Mouse (Mus musculus) neural tube, embryonic 12.5 days (tissue): Measurements from ENCODE around the gene Ttf2. TPM values are rescaled to one million over a fixed set of nuclear protein-coding genes. Genes with fewer than 3 reads are reported as not detected.

Source experiments
- ATAC-seq: fragments of 200-750 bp; cut with Nextera tagmentation; 2 replicates; pipeline ENCODE4 v1.8.0; 2017; ENCODE audit warnings: low read depth, mild to moderate bottlenecking, moderate TSS enrichment, moderate library complexity; ENCODE audit not compliant: low FRiP score
- H3K27ac ChIP-seq: fragments of 300-500 bp; sonication (generic); 2 replicates; pipeline ENCODE4 v1.5.1; 2016
- H3K27me3 ChIP-seq: fragments of 300-500 bp; sonication (generic); replicated peaks from 2 replicates; pipeline ENCODE4 v1.6.1; 2016; ENCODE audit warnings: mild to moderate bottlenecking
- H3K36me3 ChIP-seq: fragments of 300-500 bp; sonication (generic); 2 replicates; pipeline ENCODE4 v1.6.1; 2016; ENCODE audit warnings: mild to moderate bottlenecking
- H3K4me1 ChIP-seq: fragments of 300-500 bp; sonication (generic); 2 replicates; pipeline ENCODE4 v1.6.1; 2016
- H3K4me2 ChIP-seq: fragments of 300-500 bp; sonication (generic); replicated peaks from 2 replicates; pipeline ENCODE4 v1.6.1; 2016; ENCODE audit warnings: mild to moderate bottlenecking
- H3K4me3 ChIP-seq: fragments of 300-500 bp; sonication (generic); 2 replicates; pipeline ENCODE4 v1.5.1; 2016
- H3K9ac ChIP-seq: fragments of 300-500 bp; sonication (generic); 2 replicates; pipeline ENCODE4 v1.6.1; 2016; ENCODE audit warnings: mild to moderate bottlenecking
- H3K9me3 ChIP-seq: fragments of 300-500 bp; sonication (generic); 2 replicates; pipeline ENCODE4 v1.6.1; 2016; ENCODE audit warnings: mild to moderate bottlenecking
- WGBS: fragments of 180-500 bp; shearing (Covaris S2); methylation state at CpG from one replicate; pipeline ENCODE4 v1.1.7; 2016; 5-methylcytosine and 5-hydroxymethylcytosine counted together
- polyA plus RNA-seq: library from polyadenylated mRNA; unstranded; fragments of >200 nt; fragmentation: Nextera tagmentation; extraction: Ambion mirVana; gene quantifications from 2 replicates; pipeline ENCODE4 v1.2.1, GENCODE M21; 2016

Gene Ttf2
- polyA plus RNA-seq, 1 experiment from 2014 or later: 15.4 TPM

GRCm38 (mm10) chr3:100924065-100924732, 45.3 kb downstream of the Ttf2 start:
- no peaks in the 10 kb centered on the region for H3K9me3 ChIP-seq
- no peak overlapping the region for H3K27ac ChIP-seq
- H3K9ac ChIP-seq: no peak overlapping the region
- 79% methylated on average over 6 of the region's 6 CpGs for WGBS
- H3K4me3 ChIP-seq: no peak overlapping the region
- H3K36me3 ChIP-seq: peaks cover 19% of the 10 kb centered on the region
- no peaks in the 10 kb centered on the region for H3K27me3 ChIP-seq
- 0 out of 2 replicates have a peak overlapping the region, but pooled peaks have one; percentile 58 for H3K4me2 ChIP-seq
- H3K4me1 ChIP-seq: peaks cover 42% of the 10 kb centered on the region
- ATAC-seq: no peak

- Histone ChIP-seq H3K9ac (peak overlapping the region; percentile 70), H3K4me3 (peak overlapping the region; percentile 57), H3K27me3 (no peaks in the 10 kb centered on the region), H3K27ac (no peak overlapping the region), H3K4me2 (peak overlapping the region; percentile 58), H3K4me1 (peaks cover 42% of the 10 kb centered on the region), H3K36me3 (peaks cover 7% of the 10 kb centered on the region; the same call in 1 of the 2 replicates), H3K9me3 (no peaks in the 10 kb centered on the region)
- 42% methylated on average over 28 of the region's 28 CpGs for WGBS
- peak; percentile 65 for ATAC-seq
Observed at GRCm38 (mm10) chr3:100922506-100923375, 46.7 kb downstream of the Ttf2 start.

GRCm38 (mm10) chr3:100921825-100922505, 47.5 kb downstream of the Ttf2 start, which contains the start of gene Trim45:
Trim45 (plus strand) TSS chr3:100922202.
- H3K9ac ChIP-seq: peak within 1 kb of the TSS; percentile 70
- peak; percentile 99 for ATAC-seq
- under 1% methylated on average over 39 of the region's 39 CpGs for WGBS
- peaks cover 38% of the 10 kb centered on the region for H3K4me1 ChIP-seq
- no peak within 1 kb of the TSS for H3K27ac ChIP-seq
- H3K4me3 ChIP-seq: peak within 1 kb of the TSS; percentile 57
- no peaks in the 10 kb centered on the region for H3K9me3 ChIP-seq
- H3K4me2 ChIP-seq: peak within 1 kb of the TSS; percentile 58
- peaks cover 6% of the 10 kb centered on the region; the same call in 1 of the 2 replicates for H3K36me3 ChIP-seq
- H3K27me3 ChIP-seq: no peaks in the 10 kb centered on the region

- WGBS: 82% methylated on average over 9 of the region's 9 CpGs
- no peak overlapping the region for H3K9ac ChIP-seq
- ATAC-seq: no peak
Observed at GRCm38 (mm10) chr3:100920611-100921140, 48.8 kb downstream of the Ttf2 start.

GRCm38 (mm10) chr3:100916844-100917243, 52.6 kb downstream of the Ttf2 start:
- WGBS: 29% methylated on average over 7 of the region's 7 CpGs
- H3K36me3 ChIP-seq: no peaks in the 10 kb centered on the region
- no peak overlapping the region for H3K4me3 ChIP-seq
- no peak overlapping the region for H3K27ac ChIP-seq
- H3K4me2 ChIP-seq: no peak overlapping the region
- H3K9me3 ChIP-seq: no peaks in the 10 kb centered on the region
- ATAC-seq: no peak
- H3K9ac ChIP-seq: no peak overlapping the region
- no peaks in the 10 kb centered on the region for H3K27me3 ChIP-seq
- no peaks in the 10 kb centered on the region for H3K4me1 ChIP-seq

More at GRCm38 (mm10) chr3:100920611-100921140, 48.8 kb downstream of the Ttf2 start:
- Histone ChIP-seq H3K36me3 (peaks cover 5% of the 10 kb centered on the region; the same call in 1 of the 2 replicates), H3K27me3 (no peaks in the 10 kb centered on the region), H3K4me2 (no peak overlapping the region), H3K4me1 (peaks cover 25% of the 10 kb centered on the region), H3K9me3 (no peaks in the 10 kb centered on the region), H3K27ac (no peak overlapping the region), H3K4me3 (no peak overlapping the region)

GRCm38 (mm10) chr3:100911498-100912213, 57.8 kb downstream of the Ttf2 start:
- 73% methylated on average over 7 of the region's 7 CpGs for WGBS
- H3K27ac ChIP-seq: no peak overlapping the region
- no peaks in the 10 kb centered on the region for H3K36me3 ChIP-seq
- no peaks in the 10 kb centered on the region for H3K27me3 ChIP-seq
- H3K4me3 ChIP-seq: no peak overlapping the region
- H3K4me2 ChIP-seq: no peak overlapping the region
- H3K9me3 ChIP-seq: no peaks in the 10 kb centered on the region
- no peaks in the 10 kb centered on the region for H3K4me1 ChIP-seq
- H3K9ac ChIP-seq: no peak overlapping the region
- no peak for ATAC-seq

- H3K27me3 ChIP-seq: no peaks in the 10 kb centered on the region
- H3K9me3 ChIP-seq: no peaks in the 10 kb centered on the region
- H3K27ac ChIP-seq: no peak overlapping the region
- H3K4me3 ChIP-seq: no peak overlapping the region
- no peaks in the 10 kb centered on the region for H3K36me3 ChIP-seq
- no peaks in the 10 kb centered on the region for H3K4me1 ChIP-seq
- no peak overlapping the region for H3K9ac ChIP-seq
- H3K4me2 ChIP-seq: no peak overlapping the region
- ATAC-seq: no peak
- 78% methylated on average over 9 of the region's 9 CpGs for WGBS
Observed at GRCm38 (mm10) chr3:100911026-100911425, 58.4 kb downstream of the Ttf2 start.

- WGBS: 53% methylated on average over 5 of the region's 5 CpGs
- H3K36me3 ChIP-seq: no peaks in the 10 kb centered on the region
- no peak overlapping the region for H3K4me3 ChIP-seq
- no peak for ATAC-seq
- H3K4me1 ChIP-seq: no peaks in the 10 kb centered on the region
- no peak overlapping the region for H3K9ac ChIP-seq
- no peak overlapping the region for H3K27ac ChIP-seq
- H3K4me2 ChIP-seq: no peak overlapping the region
- no peaks in the 10 kb centered on the region for H3K27me3 ChIP-seq
- H3K9me3 ChIP-seq: no peaks in the 10 kb centered on the region
Observed at GRCm38 (mm10) chr3:100910621-100911020, 58.8 kb downstream of the Ttf2 start.

- Histone ChIP-seq H3K4me3 (no peak overlapping the region), H3K4me2 (no peak overlapping the region), H3K4me1 (no peaks in the 10 kb centered on the region), H3K27me3 (no peaks in the 10 kb centered on the region), H3K36me3 (no peaks in the 10 kb centered on the region), H3K9ac (no peak overlapping the region), H3K27ac (no peak overlapping the region), H3K9me3 (no peaks in the 10 kb centered on the region)
- no peak for ATAC-seq
- 66% methylated on average over 6 of the region's 6 CpGs for WGBS
Observed at GRCm38 (mm10) chr3:100908594-100908993, 60.9 kb downstream of the Ttf2 start.

- Histone ChIP-seq H3K9me3 (no peaks in the 10 kb centered on the region), H3K4me2 (no peak overlapping the region)
- WGBS: 33% methylated on average over 3 of the region's 3 CpGs
Observed at GRCm38 (mm10) chr3:100906916-100907315, 62.5 kb downstream of the Ttf2 start.

GRCm38 (mm10) chr3:100906128-100906527, 63.3 kb downstream of the Ttf2 start:
- no peak overlapping the region for H3K9ac ChIP-seq
- WGBS: 73% methylated on average over 6 of the region's 6 CpGs
- no peaks in the 10 kb centered on the region for H3K9me3 ChIP-seq
- H3K27me3 ChIP-seq: no peaks in the 10 kb centered on the region
- no peak for ATAC-seq
- H3K4me3 ChIP-seq: no peak overlapping the region
- no peak overlapping the region for H3K27ac ChIP-seq
- H3K4me1 ChIP-seq: no peaks in the 10 kb centered on the region
- H3K4me2 ChIP-seq: no peak overlapping the region
- no peaks in the 10 kb centered on the region for H3K36me3 ChIP-seq

More at GRCm38 (mm10) chr3:100906916-100907315, 62.5 kb downstream of the Ttf2 start:
- Histone ChIP-seq H3K27me3 (no peaks in the 10 kb centered on the region), H3K4me3 (no peak overlapping the region), H3K36me3 (no peaks in the 10 kb centered on the region), H3K9ac (no peak overlapping the region), H3K4me1 (no peaks in the 10 kb centered on the region), H3K27ac (no peak overlapping the region)
- no peak for ATAC-seq
